Mouse (Mus musculus): ENCODE results near the gene Sorl1.

DNA sequence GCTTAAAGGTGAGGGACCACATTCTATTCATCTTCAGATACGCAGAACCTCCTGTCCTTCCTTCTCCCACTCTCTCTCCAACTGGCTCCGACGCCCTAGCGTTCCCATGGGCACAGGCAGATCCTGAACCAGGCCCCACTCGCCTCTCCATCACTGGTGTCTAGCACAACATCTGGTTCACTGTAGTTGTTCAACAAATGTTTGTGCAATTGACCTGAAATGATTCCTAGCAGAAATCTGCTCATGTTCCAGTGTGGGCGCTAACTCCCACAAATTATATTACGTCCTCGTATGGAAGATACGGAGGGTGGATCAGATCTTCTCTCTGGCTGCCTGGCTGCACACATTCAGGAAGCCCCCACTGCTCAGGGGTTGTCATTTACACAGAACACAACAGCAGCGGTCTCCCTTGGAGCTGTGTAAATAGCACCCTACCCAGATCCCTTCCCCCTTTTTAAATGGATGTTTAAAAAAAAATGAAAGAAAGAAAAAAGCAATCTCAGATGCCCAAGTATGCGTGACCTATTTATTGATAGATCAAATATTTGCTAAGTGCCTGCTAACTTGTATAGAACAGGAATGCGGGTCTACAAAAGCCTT lies 70.4 kb downstream of the Sorl1 start:
- TF ChIP-seq EP300 (IDR thresholded peaks at IDR 0.05; ENCODE audit: low read depth) (no peak), CTCF (IDR thresholded peaks at IDR 0.05; ENCODE audit: low read depth) (no peak)
